Mouse (Mus musculus) liver, postnatal 0 days (tissue): Measurements from ENCODE around the gene Adam1b. TPM values are rescaled to one million over a fixed set of nuclear protein-coding genes. Genes with fewer than 3 reads are reported as not detected.

Source experiments
- ATAC-seq: fragments of 200-750 bp; cut with Nextera tagmentation; 2 replicates; pipeline ENCODE4 v1.8.0; 2017; ENCODE audit warnings: mild to moderate bottlenecking, moderate library complexity
- DNase-seq: peaks from one replicate; pipeline ENCODE4 v3.0.0-alpha.2; 2016
- H3K27ac ChIP-seq: fragments of 300-500 bp; sonication (generic); 2 replicates; pipeline ENCODE4 v1.5.1; 2014; ENCODE audit warnings: antibody characterized with exemption, moderate library complexity, mild to moderate bottlenecking, low read depth
- H3K27me3 ChIP-seq: fragments of 300-500 bp; sonication (generic); 2 replicates; pipeline ENCODE4 v1.6.1; 2014; ENCODE audit warnings: low read length, control low read depth, mixed read lengths; ENCODE audit not compliant: insufficient read depth
- H3K36me3 ChIP-seq: fragments of 300-500 bp; sonication (generic); replicated peaks from 2 replicates; pipeline ENCODE4 v1.6.1; 2014; ENCODE audit warnings: mild to moderate bottlenecking, control low read depth, low read length, moderate library complexity, mixed read lengths; ENCODE audit not compliant: insufficient read depth
- H3K4me1 ChIP-seq: fragments of 300-500 bp; sonication (generic); 2 replicates; pipeline ENCODE4 v1.6.1; 2014; ENCODE audit warnings: antibody characterized with exemption, mild to moderate bottlenecking, control low read depth; ENCODE audit not compliant: insufficient read depth
- H3K4me2 ChIP-seq: fragments of 300-500 bp; sonication (generic); 2 replicates; pipeline ENCODE4 v1.6.1; 2014; ENCODE audit warnings: low read depth, mild to moderate bottlenecking, low read length, moderate library complexity, mixed read lengths
- H3K4me3 ChIP-seq: fragments of 300-500 bp; sonication (generic); 2 replicates; pipeline ENCODE4 v1.5.1; 2014; ENCODE audit warnings: low read depth, low read length
- H3K9ac ChIP-seq: fragments of 300-500 bp; sonication (generic); replicated peaks from 2 replicates; pipeline ENCODE4 v1.6.1; 2014; ENCODE audit warnings: mild to moderate bottlenecking, moderate library complexity
- H3K9me3 ChIP-seq: fragments of 300-500 bp; sonication (generic); 2 replicates; pipeline ENCODE4 v1.6.1; 2016; ENCODE audit warnings: mild to moderate bottlenecking, control low read depth, low read length, mixed read lengths
- CTCF ChIP-seq: sonication (generic); IDR thresholded peaks from 2 replicates; pipeline ENCODE4 v1.5.1; 2016; ENCODE audit warnings: antibody characterized with exemption, low read depth
- EP300 ChIP-seq: IDR thresholded peaks from 2 replicates; pipeline ENCODE4 v1.6.1; 2016; ENCODE audit warnings: antibody characterized with exemption, low read depth, mild to moderate bottlenecking
- WGBS: fragments of 180-500 bp; shearing (Covaris S2); extraction: QIAGEN DNeasy Blood & Tissue Kit; methylation state at CpG from one replicate; pipeline ENCODE4 v1.1.7; 2014; ENCODE audit not compliant: insufficient replicate concordance; 5-methylcytosine and 5-hydroxymethylcytosine counted together
- polyA plus RNA-seq: library from polyadenylated mRNA; unstranded; fragments of >200 nt; fragmentation: Nextera tagmentation; extraction: Ambion mirVana; gene quantifications from 2 replicates; pipeline ENCODE4 v1.2.1, GENCODE M21; 2015

Gene Adam1b
- polyA plus RNA-seq, 1 experiment from 2014 or later: not detected

GRCm38 (mm10) chr5:121500719-121501118 lies 2.5 kb downstream of the Adam1b start:
- TF ChIP-seq EP300 (no peak), CTCF (no peak)
- no peaks in the 10 kb centered on the region for H3K27me3 ChIP-seq
- peak overlapping the region; percentile 60 for H3K4me2 ChIP-seq
- H3K4me3 ChIP-seq: no peak overlapping the region
- no peaks in the 10 kb centered on the region for H3K36me3 ChIP-seq
- H3K9ac ChIP-seq: no peak overlapping the region
- H3K9me3 ChIP-seq: no peaks in the 10 kb centered on the region
- ATAC-seq (no peak), DNase-seq (no peak)
- no peak overlapping the region for H3K27ac ChIP-seq
- 28% methylated on average over 7 of the region's 7 CpGs for WGBS
- peaks cover 6% of the 10 kb centered on the region for H3K4me1 ChIP-seq

- no peak overlapping the region for H3K9ac ChIP-seq
- 66% methylated on average over 8 of the region's 8 CpGs for WGBS
- H3K27me3 ChIP-seq: no peaks in the 10 kb centered on the region
- DNase-seq (no peak), ATAC-seq (no peak)
- H3K4me3 ChIP-seq: no peak overlapping the region
- H3K4me2 ChIP-seq: no peak overlapping the region
- no peak overlapping the region for H3K27ac ChIP-seq
- no peaks in the 10 kb centered on the region for H3K36me3 ChIP-seq
- H3K4me1 ChIP-seq: no peaks in the 10 kb centered on the region
- TF ChIP-seq CTCF (no peak), EP300 (no peak)
- H3K9me3 ChIP-seq: no peaks in the 10 kb centered on the region
Measured at GRCm38 (mm10) chr5:121493305-121493704, 9.9 kb downstream of the Adam1b start.

- H3K9ac ChIP-seq: no peak overlapping the region
- H3K36me3 ChIP-seq: no peaks in the 10 kb centered on the region
- no peaks in the 10 kb centered on the region for H3K27me3 ChIP-seq
- no peaks in the 10 kb centered on the region for H3K9me3 ChIP-seq
- no peak overlapping the region for H3K4me3 ChIP-seq
- no peaks in the 10 kb centered on the region for H3K4me1 ChIP-seq
- no peak overlapping the region for H3K4me2 ChIP-seq
- WGBS: 56% methylated on average over 5 of the region's 5 CpGs
- DNase-seq (no peak), ATAC-seq (peak; percentile 50; the same call in 1 of the 2 replicates)
- no peak overlapping the region for H3K27ac ChIP-seq
- TF ChIP-seq EP300 (no peak), CTCF (no peak)
Measured at GRCm38 (mm10) chr5:121484801-121485200, 18.4 kb downstream of the Adam1b start.

GRCm38 (mm10) chr5:121477680-121478079 lies 25.6 kb downstream of the Adam1b start:
- H3K9me3 ChIP-seq: no peaks in the 10 kb centered on the region
- peak; percentile 57; the same call in 1 of the 2 replicates for ATAC-seq
- H3K36me3 ChIP-seq: no peaks in the 10 kb centered on the region
- H3K4me1 ChIP-seq: no peaks in the 10 kb centered on the region
- H3K9ac ChIP-seq: no peak overlapping the region
- TF ChIP-seq CTCF (peak; percentile 91), EP300 (no peak)
- no peak overlapping the region for H3K27ac ChIP-seq
- H3K27me3 ChIP-seq: no peaks in the 10 kb centered on the region
- no peak overlapping the region for H3K4me3 ChIP-seq
- WGBS: 30% methylated on average over 3 of the region's 3 CpGs
- peak; percentile 37 for DNase-seq
- H3K4me2 ChIP-seq: no peak overlapping the region

GRCm38 (mm10) chr5:121476040-121476439 lies 27.2 kb downstream of the Adam1b start:
- ATAC-seq (peak; percentile 77), DNase-seq (no peak)
- TF ChIP-seq EP300 (peak; percentile 91), CTCF (no peak)
- Histone ChIP-seq H3K27ac (no peak overlapping the region), H3K4me3 (no peak overlapping the region), H3K9me3 (no peaks in the 10 kb centered on the region), H3K9ac (no peak overlapping the region), H3K36me3 (no peaks in the 10 kb centered on the region), H3K4me1 (peaks cover 2% of the 10 kb centered on the region; the same call in 1 of the 2 replicates), H3K4me2 (no peak overlapping the region), H3K27me3 (no peaks in the 10 kb centered on the region)
- WGBS: 46% methylated on average over 1 of the region's 1 CpGs

GRCm38 (mm10) chr5:121474610-121475009 lies 28.6 kb downstream of the Adam1b start:
- Histone ChIP-seq H3K4me3 (no peak overlapping the region), H3K27ac (no peak overlapping the region), H3K4me1 (peaks cover 2% of the 10 kb centered on the region; the same call in 1 of the 2 replicates), H3K9ac (no peak overlapping the region), H3K36me3 (no peaks in the 10 kb centered on the region), H3K27me3 (no peaks in the 10 kb centered on the region), H3K9me3 (no peaks in the 10 kb centered on the region), H3K4me2 (no peak overlapping the region)
- ATAC-seq: no peak
- TF ChIP-seq EP300 (no peak), CTCF (no peak)
- no peak for DNase-seq
- 72% methylated on average over 7 of the region's 7 CpGs for WGBS

GRCm38 (mm10) chr5:121472411-121472810 lies 30.8 kb downstream of the Adam1b start:
- no peak overlapping the region for H3K27ac ChIP-seq

More at GRCm38 (mm10) chr5:121472411-121472810, 30.8 kb downstream of the Adam1b start:
- no peak overlapping the region for H3K9ac ChIP-seq
- TF ChIP-seq EP300 (no peak), CTCF (no peak)
- no peaks in the 10 kb centered on the region for H3K9me3 ChIP-seq
- H3K27me3 ChIP-seq: no peaks in the 10 kb centered on the region
- WGBS: 89% methylated on average over 2 of the region's 2 CpGs
- no peak for ATAC-seq
- no peaks in the 10 kb centered on the region for H3K36me3 ChIP-seq
- no peak for DNase-seq
- no peak overlapping the region for H3K4me3 ChIP-seq
- H3K4me1 ChIP-seq: peaks cover 2% of the 10 kb centered on the region; the same call in 1 of the 2 replicates
- H3K4me2 ChIP-seq: no peak overlapping the region
